Mouse (Mus musculus) gastrocnemius, postnatal 36 days (tissue): ENCODE measurements at regions not wholly inside any gene's neighbourhood (a gene's known extent, or its start where the extent isn't known, plus 50 kb on each side); places are given as distances from the start of the nearest gene placed in this dataset.
A peak's percentile ranks its signal among the peaks of the same experiment; 100 is the strongest.

Experiments used
- DNase-seq, 2 experiments: peaks; one replicate each; pipeline ENCODE4 v3.0.0; 2022
- intact Hi-C: fragments of 180-260 bp; cut with DNase I; formaldehyde crosslinking; loops from one replicate; pipeline ENCODE4 v1.15.1; 2025

GRCm38 (mm10) chr2:79131235-79131634 is 124.0 kb upstream of the Itga4 start:
- DNase-seq = no peak
- intact Hi-C loops = no loop called here

DNA sequence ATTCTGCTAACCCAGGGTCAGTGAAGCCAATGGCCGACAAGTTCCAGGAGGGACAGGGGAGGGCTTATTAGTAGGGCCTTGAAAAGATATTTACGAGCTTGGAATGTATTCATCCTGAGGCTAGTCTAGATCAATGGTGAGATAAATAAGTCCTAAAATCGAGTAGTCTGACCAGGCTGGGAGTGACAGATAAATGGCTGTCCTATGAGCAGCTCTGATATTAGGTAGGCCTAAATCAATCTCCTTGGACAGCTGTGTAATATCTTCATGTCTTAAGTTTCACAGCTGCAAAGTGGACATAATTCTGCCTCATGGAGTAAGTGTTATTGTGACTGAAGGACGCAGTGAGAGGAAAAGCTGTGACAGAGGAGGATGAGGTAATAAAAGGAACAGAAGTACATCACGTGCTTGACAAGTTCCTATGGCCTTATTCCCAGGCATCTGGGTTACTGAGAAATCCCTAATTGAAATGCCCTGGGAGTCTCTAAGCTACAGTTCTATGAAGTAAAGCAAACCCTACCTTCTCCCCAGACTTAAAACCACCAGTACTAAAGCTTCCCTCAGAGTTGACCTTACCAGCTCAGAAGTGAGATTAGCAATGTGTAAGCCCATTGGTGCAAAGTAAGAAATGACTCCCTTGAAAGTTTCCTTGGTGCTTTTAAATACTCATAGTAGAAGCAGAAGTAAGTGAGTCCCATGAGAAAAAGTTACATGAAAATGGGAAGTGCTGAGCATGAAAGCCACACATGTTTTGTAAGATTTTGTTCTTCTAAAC is 123.3 kb upstream of the Itga4 start:
- intact Hi-C loops = no loop called here

DNA sequence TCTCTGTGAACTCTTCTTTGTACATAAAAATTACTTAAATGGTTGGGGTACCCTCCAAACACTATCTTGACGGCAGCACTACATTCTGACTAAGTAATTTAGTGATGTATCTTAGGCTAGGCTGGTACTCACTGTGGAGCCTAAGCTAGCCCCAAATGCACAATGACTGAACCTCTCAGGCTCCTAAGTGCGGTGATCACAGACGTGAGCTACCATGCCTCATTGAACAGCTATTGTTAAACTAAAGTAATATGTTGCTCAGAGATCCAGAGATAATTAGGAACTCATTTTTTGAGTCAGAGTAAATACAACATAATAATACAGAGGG is 122.7 kb upstream of the Itga4 start:
- DNase-seq = no peak
- intact Hi-C loops = no loop called here

More for the DNA sequence above, 123.3 kb upstream of the Itga4 start:
- DNase-seq = no peak

GRCm38 (mm10) chr2:79134281-79134680 is 120.9 kb upstream of the Itga4 start:
- DNase-seq = no peak
- intact Hi-C loops = no loop called here

- intact Hi-C loops = no loop called here
- no peak for DNase-seq
These were observed 119.2 kb upstream of the Itga4 start for GRCm38 (mm10) chr2:79135986-79136385.

DNA sequence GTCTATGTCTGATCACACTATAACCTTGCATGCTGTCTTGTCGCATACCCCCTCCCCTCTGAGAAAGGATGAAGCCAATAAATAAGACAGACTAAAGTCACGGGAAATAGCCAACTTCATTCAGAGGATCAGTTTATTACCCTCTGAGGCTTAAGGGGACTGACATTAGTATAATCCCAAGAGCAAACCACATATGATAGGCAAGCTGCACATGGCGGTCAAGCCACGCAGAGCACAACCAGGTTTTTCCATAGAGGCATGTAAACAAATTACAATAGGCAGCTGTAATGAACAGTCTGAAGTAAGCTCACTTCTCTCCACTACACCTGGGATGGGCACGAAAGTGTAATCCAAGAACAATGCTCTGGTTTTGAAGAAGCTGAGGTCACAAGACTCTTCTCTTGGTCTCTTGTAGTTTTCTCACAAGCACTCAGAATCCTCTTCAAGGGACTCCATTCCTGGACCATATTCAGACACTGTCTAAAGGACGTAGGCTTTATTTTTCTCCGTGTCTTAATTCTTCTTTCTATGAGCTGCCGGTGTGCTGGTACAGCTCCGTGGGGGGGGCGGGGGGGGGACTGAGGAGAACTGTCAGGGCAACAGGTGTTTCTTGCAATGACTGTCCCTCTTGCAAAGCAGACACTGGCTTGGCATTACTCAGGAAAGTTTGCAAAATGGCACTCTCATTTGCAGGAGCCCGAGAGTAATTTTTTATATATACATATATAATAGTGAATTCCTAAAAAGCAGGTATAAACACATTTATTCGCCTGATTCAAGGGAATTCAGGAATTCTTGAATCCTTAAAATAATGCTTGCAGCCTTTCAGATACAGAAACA is 118.4 kb upstream of the Itga4 start:
- intact Hi-C loops = no loop called here
- DNase-seq = no peak

DNA sequence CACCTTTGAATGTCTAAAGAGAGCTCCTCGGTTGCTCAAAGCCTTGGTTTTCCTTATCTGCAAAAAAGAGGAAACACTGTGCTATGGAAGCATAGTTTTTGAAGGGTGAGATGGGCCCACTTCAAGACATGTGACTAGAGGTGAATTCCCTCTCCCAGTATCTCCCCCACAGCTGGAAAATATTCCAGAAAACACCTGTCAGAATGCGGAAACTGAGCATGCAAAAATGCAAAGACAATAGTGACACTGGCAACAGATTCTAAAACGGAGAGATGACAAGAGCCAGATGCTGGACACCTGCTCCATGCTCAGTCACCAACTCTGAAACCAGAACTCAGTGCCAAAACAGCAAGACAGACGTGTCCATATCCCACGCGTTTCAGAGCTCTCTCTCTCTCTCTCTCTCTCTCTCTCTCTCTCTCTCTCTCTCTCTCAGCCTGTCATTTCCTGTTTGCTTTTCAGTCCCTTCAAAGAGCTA is 117.5 kb upstream of the Itga4 start:
- intact Hi-C loops = no loop called here
- no peak for DNase-seq

DNA sequence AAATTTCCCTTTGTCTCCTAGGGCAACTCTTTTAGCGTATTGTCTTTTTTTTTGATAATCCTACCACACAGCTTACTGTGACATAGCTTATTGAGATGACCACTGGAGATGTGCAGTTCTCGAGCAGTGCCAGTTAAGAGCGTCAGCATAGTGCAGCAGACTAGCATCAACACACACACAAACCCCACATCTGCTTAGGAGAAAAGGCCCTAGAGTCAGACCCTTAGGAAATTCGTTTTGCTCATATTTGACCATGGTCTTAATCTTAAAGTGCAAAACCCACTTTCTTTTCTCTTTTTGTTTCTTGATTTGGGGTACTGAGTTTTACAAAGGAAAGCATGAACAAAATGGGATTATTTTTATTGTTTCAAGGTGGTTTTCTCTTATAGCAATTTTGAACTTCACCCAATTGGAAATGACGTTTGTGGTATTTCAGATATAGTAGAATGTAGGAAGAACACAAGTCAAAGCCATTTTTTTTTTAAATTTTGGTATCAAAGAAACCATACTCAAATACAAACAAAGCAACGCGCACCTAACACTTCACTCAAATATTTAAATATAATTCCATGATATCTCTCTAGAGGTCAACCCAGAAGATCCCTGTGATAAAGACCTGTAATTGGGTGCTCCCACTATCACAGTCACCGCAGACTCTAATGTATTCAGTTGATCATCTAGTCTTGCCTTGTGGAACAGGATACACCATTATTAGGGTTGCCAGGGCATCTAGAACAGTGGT is 116.7 kb upstream of the Itga4 start:
- no peak for DNase-seq
- intact Hi-C loops = no loop called here

DNA sequence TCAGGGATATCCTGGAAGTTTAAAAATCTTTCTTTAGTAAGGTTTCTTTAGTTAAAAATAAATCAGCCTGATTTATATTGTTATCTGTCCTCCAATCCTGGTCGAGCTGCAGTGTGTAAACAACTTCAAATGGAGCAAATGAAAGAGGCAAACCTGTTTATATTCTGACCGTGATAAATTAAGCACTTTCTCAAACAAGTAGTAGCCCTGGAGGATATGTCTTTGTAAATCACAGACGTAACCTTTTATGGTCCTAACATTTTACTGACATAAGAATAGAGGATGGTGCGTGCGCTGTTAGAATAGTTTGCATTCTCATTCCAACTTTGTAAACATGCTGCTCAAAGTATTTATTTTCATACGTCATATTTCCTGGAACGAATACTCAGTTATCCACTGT is 113.3 kb upstream of the Itga4 start:
- intact Hi-C loops = no loop called here
- DNase-seq = no peak

- intact Hi-C loops = no loop called here
- no peak for DNase-seq
These were observed 112.0 kb upstream of the Itga4 start for GRCm38 (mm10) chr2:79143196-79143595.

- no peak for DNase-seq
- intact Hi-C loops = no loop called here
These were observed 109.3 kb upstream of the Itga4 start for GRCm38 (mm10) chr2:79145897-79146296.

- intact Hi-C loops = no loop called here
- no peak for DNase-seq
These were observed 108.7 kb upstream of the Itga4 start for GRCm38 (mm10) chr2:79146563-79146962.

- intact Hi-C loops = no loop called here
- DNase-seq = peak in 1 of 2 experiments; percentile 20
These were observed 106.1 kb upstream of the Itga4 start for GRCm38 (mm10) chr2:79149012-79149698.

DNA sequence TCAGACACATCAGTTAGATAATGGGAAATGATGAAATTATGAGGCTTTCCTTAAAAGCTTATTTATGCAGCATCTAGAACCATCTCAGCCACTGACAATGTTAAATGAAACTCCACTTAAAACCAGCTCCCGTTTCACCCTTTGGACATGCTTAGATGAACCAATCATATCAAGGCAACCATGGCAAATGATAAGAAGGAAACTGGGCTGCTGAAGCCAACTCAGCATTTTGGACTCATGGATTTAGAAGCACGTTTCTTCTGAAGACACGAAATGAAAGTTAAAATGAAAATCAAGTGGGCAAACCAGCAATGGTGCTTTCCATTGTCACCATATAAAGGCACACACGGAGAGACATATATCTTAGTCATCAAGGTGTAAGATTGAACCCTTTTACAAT is 103.6 kb upstream of the Itga4 start:
- no peak for DNase-seq
- intact Hi-C loops = no loop called here

GRCm38 (mm10) chr2:79152031-79152694 is 103.1 kb upstream of the Itga4 start:
- no peak for DNase-seq
- intact Hi-C loops = no loop called here

DNA sequence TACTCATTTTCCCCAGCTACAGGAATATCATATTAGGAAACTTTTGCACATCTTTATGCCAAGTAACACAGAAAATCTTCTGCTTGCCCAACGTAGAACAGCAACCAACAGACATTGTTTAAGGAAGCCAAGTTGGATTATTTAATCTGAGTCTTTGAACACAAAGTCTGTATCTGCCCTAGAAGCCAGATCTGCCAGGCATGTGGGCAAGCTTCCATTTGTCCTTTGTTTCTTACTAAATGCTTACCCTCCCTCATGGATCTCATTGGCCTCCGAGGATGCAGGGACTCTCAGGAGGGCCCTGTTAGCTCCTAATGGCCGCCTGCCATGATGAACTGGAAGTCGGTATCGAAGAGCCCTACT is 102.5 kb upstream of the Itga4 start:
- no peak for DNase-seq
- intact Hi-C loops = no loop called here

- DNase-seq = no peak
- intact Hi-C loops = no loop called here
These were observed 102.2 kb upstream of the Itga4 start for GRCm38 (mm10) chr2:79153070-79153469.

GRCm38 (mm10) chr2:79158450-79159055 is 96.7 kb upstream of the Itga4 start:
- intact Hi-C loops = no loop called here
- no peak for DNase-seq

- DNase-seq = no peak
- intact Hi-C loops = no loop called here
These were observed 95.9 kb upstream of the Itga4 start for GRCm38 (mm10) chr2:79159336-79159735.
